9 mouse cellular contexts compared by ENCODE assay signal in the genomic region with DNA sequence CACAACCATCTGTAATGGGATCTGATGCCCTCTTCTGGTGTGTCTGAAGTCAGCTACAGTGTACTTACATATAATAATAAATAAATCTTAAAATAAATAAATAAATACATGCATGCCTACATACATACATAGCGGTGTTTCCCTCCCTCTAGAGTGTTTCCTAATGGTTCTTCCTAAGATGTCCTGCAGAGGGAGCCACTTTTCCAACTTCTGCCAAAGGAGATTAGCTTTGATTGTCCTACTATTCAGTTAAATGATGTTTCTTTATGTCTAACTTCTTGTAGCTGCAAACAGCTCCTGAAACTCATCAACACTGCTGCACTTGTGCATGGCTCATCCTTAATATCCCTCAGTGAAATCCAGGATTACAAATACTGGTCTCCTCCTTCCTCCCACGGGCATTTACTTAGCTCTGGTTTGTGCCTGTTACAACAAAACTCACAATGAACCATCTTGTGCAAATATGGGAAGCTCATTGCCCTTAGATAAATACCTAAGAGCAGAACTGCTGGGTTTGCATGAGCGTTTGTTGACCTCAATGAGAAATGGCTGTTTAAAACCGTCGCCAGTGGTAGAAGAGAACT. TPM values are rescaled to one million over a fixed set of nuclear protein-coding genes. Genes with fewer than 3 reads are reported as not detected.
DNase-seq lines count a peak whose midpoint lies in the region; ATAC-seq and TF ChIP-seq lines count a peak whose summit lies in the region.
"Had no signal": no experiment of that assay in that cellular context is flagged by ENCODE, and none has a peak within 500 bp of the region (broad histone marks: within the 10 kb centered on the region; RNA-seq: fewer than 3 reads in every experiment).

No protein-coding gene starts in this region.

- TF ChIP-seq CTCF in lung, postnatal 0 days (IDR thresholded peaks at IDR 0.05): peak; percentile 73

- H3K9me3 ChIP-seq in forebrain, embryonic 14.5 days (replicated peaks; ENCODE audit: control insufficient read depth, low read length): no peaks in the 10 kb centered on the region
- no peaks in the 10 kb centered on the region for H3K9me3 ChIP-seq in forebrain, embryonic 10.5 days
- H3K9me3 ChIP-seq in limb, embryonic 11.5 days (ENCODE audit: control insufficient read depth, low read length): no peaks in the 10 kb centered on the region
- no peaks in the 10 kb centered on the region for H3K9me3 ChIP-seq in limb, embryonic 10.5 days (replicated peaks)
- H3K9me3 ChIP-seq in lung, postnatal 0 days (ENCODE audit: low read length): no peaks in the 10 kb centered on the region
- H3K9me3 ChIP-seq in neural tube, embryonic 15.5 days (replicated peaks): no peaks in the 10 kb centered on the region

- WGBS in forebrain, embryonic 14.5 days: 88% methylated on average over 5 of the region's 5 CpGs
- 82% methylated on average over 5 of the region's 5 CpGs for WGBS in forebrain, embryonic 10.5 days
- 66% methylated on average over 5 of the region's 5 CpGs for WGBS in limb, embryonic 11.5 days
- WGBS in limb, embryonic 10.5 days: 79% methylated on average over 5 of the region's 5 CpGs
- 66% methylated on average over 5 of the region's 5 CpGs for WGBS in lung, postnatal 0 days
- 63% methylated on average over 5 of the region's 5 CpGs for WGBS in neural tube, embryonic 15.5 days

- no peaks in the 10 kb centered on the region for H3K27me3 ChIP-seq in forebrain, embryonic 14.5 days (replicated peaks; ENCODE audit: control insufficient read depth, insufficient read depth, low read length)
- H3K27me3 ChIP-seq in forebrain, embryonic 10.5 days (ENCODE audit: poor library complexity, severe bottlenecking): peaks cover 17% of the 10 kb centered on the region
- no peaks in the 10 kb centered on the region for H3K27me3 ChIP-seq in limb, embryonic 11.5 days (ENCODE audit: control insufficient read depth, insufficient read depth, low read length)
- no peaks in the 10 kb centered on the region for H3K27me3 ChIP-seq in limb, embryonic 10.5 days (ENCODE audit: low read depth, poor library complexity, severe bottlenecking)
- H3K27me3 ChIP-seq in lung, postnatal 0 days (replicated peaks; ENCODE audit: insufficient read depth, low read length): no peaks in the 10 kb centered on the region
- H3K27me3 ChIP-seq in neural tube, embryonic 15.5 days (replicated peaks): no peaks in the 10 kb centered on the region
- H3K27me3 ChIP-seq: CH12.LX had no signal

- TF ChIP-seq EP300 in lung, postnatal 0 days (IDR thresholded peaks at IDR 0.05): no peak

- H3K36me3 ChIP-seq in forebrain, embryonic 14.5 days (ENCODE audit: control insufficient read depth, insufficient read depth, low read length): no peaks in the 10 kb centered on the region
- H3K36me3 ChIP-seq in forebrain, embryonic 10.5 days (replicated peaks): no peaks in the 10 kb centered on the region
- no peaks in the 10 kb centered on the region for H3K36me3 ChIP-seq in limb, embryonic 11.5 days (ENCODE audit: control insufficient read depth, insufficient read depth, low read length)
- no peaks in the 10 kb centered on the region for H3K36me3 ChIP-seq in limb, embryonic 10.5 days
- H3K36me3 ChIP-seq in lung, postnatal 0 days (ENCODE audit: insufficient read depth, low read length): no peaks in the 10 kb centered on the region
- no peaks in the 10 kb centered on the region for H3K36me3 ChIP-seq in neural tube, embryonic 15.5 days

- no peak overlapping the region for H3K27ac ChIP-seq in forebrain, embryonic 14.5 days (ENCODE audit: low read depth, low read length)
- H3K27ac ChIP-seq in forebrain, embryonic 10.5 days: no peak overlapping the region
- H3K27ac ChIP-seq in limb, embryonic 11.5 days (replicated peaks; ENCODE audit: low read depth, low read length): no peak overlapping the region
- H3K27ac ChIP-seq in limb, embryonic 10.5 days: no peak overlapping the region
- no peak overlapping the region for H3K27ac ChIP-seq in lung, postnatal 0 days (ENCODE audit: low read length)
- no peak overlapping the region for H3K27ac ChIP-seq in neural tube, embryonic 15.5 days (replicated peaks)

- ATAC-seq in forebrain, embryonic 14.5 days: no peak
- no peak for ATAC-seq in limb, embryonic 11.5 days (ENCODE audit: insufficient number of reproducible peaks, low FRiP score, low TSS enrichment, low read depth)
- ATAC-seq in lung, postnatal 0 days: no peak
- no peak for ATAC-seq in neural tube, embryonic 15.5 days (ENCODE audit: low FRiP score)

- H3K9ac ChIP-seq in forebrain, embryonic 14.5 days (ENCODE audit: low read length): no peak overlapping the region
- no peak overlapping the region for H3K9ac ChIP-seq in limb, embryonic 11.5 days (ENCODE audit: low read length)
- no peak overlapping the region for H3K9ac ChIP-seq in lung, postnatal 0 days (replicated peaks; ENCODE audit: low read depth)
- no peak overlapping the region for H3K9ac ChIP-seq in neural tube, embryonic 15.5 days (replicated peaks)

- H3K4me2 ChIP-seq in forebrain, embryonic 14.5 days (ENCODE audit: low read length): no peak overlapping the region
- no peak overlapping the region for H3K4me2 ChIP-seq in limb, embryonic 11.5 days (ENCODE audit: low read depth, severe bottlenecking)
- no peak overlapping the region for H3K4me2 ChIP-seq in lung, postnatal 0 days (replicated peaks; ENCODE audit: low read depth, low read length)
- H3K4me2 ChIP-seq in neural tube, embryonic 15.5 days: no peak overlapping the region

- H3K4me3 ChIP-seq in forebrain, embryonic 14.5 days (ENCODE audit: low read depth, low read length): no peak overlapping the region
- no peak overlapping the region for H3K4me3 ChIP-seq in forebrain, embryonic 10.5 days
- no peak overlapping the region for H3K4me3 ChIP-seq in limb, embryonic 11.5 days (ENCODE audit: low read depth, low read length)
- H3K4me3 ChIP-seq in limb, embryonic 10.5 days: no peak overlapping the region
- H3K4me3 ChIP-seq in lung, postnatal 0 days (ENCODE audit: low read depth, low read length): no peak overlapping the region
- H3K4me3 ChIP-seq in neural tube, embryonic 15.5 days (replicated peaks): no peak overlapping the region

- no peaks in the 10 kb centered on the region for H3K4me1 ChIP-seq in forebrain, embryonic 14.5 days (ENCODE audit: control insufficient read depth, insufficient read depth, low read length)
- peaks cover 17% of the 10 kb centered on the region for H3K4me1 ChIP-seq in forebrain, embryonic 10.5 days
- peaks cover 2% of the 10 kb centered on the region; the same call in 1 of the 2 replicates for H3K4me1 ChIP-seq in limb, embryonic 11.5 days (ENCODE audit: control insufficient read depth, insufficient read depth, low read length)
- H3K4me1 ChIP-seq in limb, embryonic 10.5 days: no peaks in the 10 kb centered on the region
- no peaks in the 10 kb centered on the region for H3K4me1 ChIP-seq in lung, postnatal 0 days (ENCODE audit: insufficient read depth, low read depth, low read length)
- H3K4me1 ChIP-seq in neural tube, embryonic 15.5 days: 0 out of 2 replicates have a peak, but pooled peaks cover 4% of the 10 kb centered on the region

- peak; percentile 50 for DNase-seq in forebrain, embryonic 14.5 days (ENCODE audit: low spot score)
- DNase-seq in forebrain, embryonic 10.5 days (ENCODE audit: extremely low spot score, low spot score): no peak
- DNase-seq in limb, embryonic 11.5 days (ENCODE audit: low spot score): peak; percentile 42
- no peak for DNase-seq in limb, embryonic 10.5 days (ENCODE audit: low spot score)
- DNase-seq in embryo, embryonic 10 days (ENCODE audit: low spot score): peak; percentile 54
- DNase-seq in lung, postnatal 0 days (ENCODE audit: low spot score): peak; percentile 62
- DNase-seq in testis, postnatal 14 days (ENCODE audit: low spot score): no peak

RNA-seq across cellular contexts. Expression of a gene that starts 47.5 kb away (rescaled TPM):
- polyA plus RNA-seq in forebrain, embryonic 14.5 days (2014; fragmentation: Nextera tagmentation; extraction: Ambion mirVana): 14.9 and 16.2 TPM in 2 replicates
- 25.5 and 26.8 TPM in 2 replicates for polyA plus RNA-seq in forebrain, embryonic 10.5 days (2016; fragmentation: Nextera tagmentation; extraction: Ambion mirVana)
- polyA plus RNA-seq in limb, embryonic 11.5 days (2014; fragmentation: Nextera tagmentation; extraction: Ambion mirVana): 42.3 and 50.0 TPM in 2 replicates
- polyA plus RNA-seq in limb, embryonic 10.5 days (2016; fragmentation: Nextera tagmentation; extraction: Ambion mirVana): 43.3 and 44.9 TPM in 2 replicates
- polyA plus RNA-seq in lung, postnatal 0 days (2015; fragmentation: Nextera tagmentation; extraction: Ambion mirVana): 9.1 and 10.3 TPM in 2 replicates
- polyA plus RNA-seq in neural tube, embryonic 15.5 days (2015; fragmentation: Nextera tagmentation; extraction: Ambion mirVana): 11.9 and 14.5 TPM in 2 replicates

Comparison
In these comparisons a context has a peak if more than half of its experiments do, and no peak if none do; other contexts are left out.
1. DNase-seq: peak in forebrain, embryonic 14.5 days (single experiment), limb, embryonic 11.5 days (single experiment), embryo, embryonic 10 days (single experiment) and lung, postnatal 0 days (single experiment); none in forebrain, embryonic 10.5 days (single experiment), limb, embryonic 10.5 days (single experiment) and testis, postnatal 14 days (single experiment).